Mouse (Mus musculus): ENCODE results near the gene L3mbtl1.

DNA sequence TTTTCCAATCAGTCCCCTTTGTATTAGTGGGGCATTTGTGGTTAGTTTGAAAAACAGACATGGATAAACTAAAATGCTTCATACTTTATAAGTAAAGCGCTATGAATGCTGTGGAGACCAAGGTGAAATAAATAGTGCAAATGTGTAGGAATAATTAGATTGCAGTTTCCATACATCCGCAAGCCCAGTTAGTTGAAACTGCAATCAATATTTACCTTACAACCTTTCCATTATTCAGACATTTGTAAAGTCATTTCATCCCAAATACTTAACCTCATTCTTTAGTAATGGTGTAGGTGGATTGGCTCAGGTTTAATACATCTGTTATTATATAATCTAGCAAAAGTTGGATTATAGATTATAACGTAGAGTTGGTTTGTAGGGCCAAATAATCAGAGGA is 7.6 kb upstream of the L3mbtl1 start:
- TF ChIP-seq POLR2A (IDR thresholded peaks at IDR 0.05; ENCODE audit: extremely low read depth, insufficient read depth, low read length) = no peak
- TF ChIP-seq CTCF (IDR thresholded peaks at IDR 0.05; ENCODE audit: low read depth, low read length) = no peak
